Mouse (Mus musculus): ENCODE data around the gene 0610030E20Rik. TPM values are rescaled to one million over a fixed set of nuclear protein-coding genes. Genes with fewer than 3 reads are reported as not detected.

Gene 0610030E20Rik
- polyA plus RNA-seq, 1 experiment from 2014 or later, result 19.9 TPM

- Histone ChIP-seq H3K4me2 (no peak overlapping the region), H3K9ac (no peak overlapping the region), H3K36me3 (peaks cover 93% of the 10 kb centered on the region), H3K4me1 (replicated peaks) (0 out of 2 replicates have a peak, but pooled peaks cover 3% of the 10 kb centered on the region), H3K27ac (ENCODE audit: poor library complexity, severe bottlenecking) (no peak overlapping the region), H3K9me3 (replicated peaks) (no peaks in the 10 kb centered on the region), H3K4me3 (no peak overlapping the region), H3K27me3 (replicated peaks) (no peaks in the 10 kb centered on the region)
- 84% methylated on average over 6 of the region's 6 CpGs for WGBS
- ATAC-seq (ENCODE audit: insufficient number of reproducible peaks, low FRiP score), result no peak; the same call in 1 of the 2 replicates
Measured at GRCm38 (mm10) chr6:72323786-72324508, 23.2 kb upstream of the 0610030E20Rik start.

DNA sequence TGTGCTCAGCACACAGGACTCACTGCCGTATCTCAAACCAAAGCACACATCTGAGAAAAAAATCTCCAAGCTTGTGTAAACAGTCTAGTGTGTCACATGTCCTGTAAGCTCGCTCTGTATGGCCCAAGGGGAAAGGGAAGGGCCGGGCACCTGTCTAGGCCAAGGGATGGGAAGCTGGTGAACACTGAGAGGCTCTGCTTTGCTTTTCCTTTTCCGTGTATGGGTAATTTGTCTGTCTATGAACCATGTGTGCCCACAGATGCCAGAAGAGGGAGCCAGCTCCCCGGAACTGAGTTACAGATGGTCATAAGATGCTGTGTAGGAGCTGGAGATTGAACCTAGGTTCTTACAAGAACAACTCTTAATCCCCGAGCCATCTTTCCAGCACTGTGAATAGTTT, 20.8 kb upstream of the 0610030E20Rik start:
- no peak for ATAC-seq (ENCODE audit: insufficient number of reproducible peaks, low FRiP score)
- WGBS, result 75% methylated on average over 6 of the region's 6 CpGs

DNA sequence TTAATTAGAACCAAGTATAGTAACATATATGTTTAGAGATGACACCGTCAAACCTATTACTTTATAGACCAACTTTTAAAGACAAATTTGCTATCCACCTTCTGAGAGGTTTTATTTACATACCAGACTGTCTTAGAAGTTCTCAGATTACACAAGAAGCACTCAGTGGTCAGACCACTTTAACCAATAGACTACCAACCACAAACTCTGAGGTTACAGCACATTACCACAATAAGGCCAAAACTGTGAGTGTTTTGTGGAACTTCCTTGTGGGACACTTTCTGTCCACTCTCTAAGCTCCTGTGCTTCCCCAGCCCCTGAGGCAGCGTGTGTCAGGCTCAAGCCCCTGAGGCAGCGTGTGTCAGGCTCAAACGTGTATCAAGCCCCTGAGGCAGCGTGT, 18.1 kb upstream of the 0610030E20Rik start:
- no peak overlapping the region for H3K9ac ChIP-seq
- peaks cover 11% of the 10 kb centered on the region for H3K4me1 ChIP-seq (replicated peaks)
- ATAC-seq (ENCODE audit: insufficient number of reproducible peaks, low FRiP score), result no peak
- no peak overlapping the region for H3K4me2 ChIP-seq
- H3K27ac ChIP-seq (ENCODE audit: poor library complexity, severe bottlenecking), result no peak overlapping the region
- H3K9me3 ChIP-seq (replicated peaks), result no peaks in the 10 kb centered on the region
- no peak overlapping the region for H3K4me3 ChIP-seq
- WGBS, result 92% methylated on average over 5 of the region's 5 CpGs
- H3K27me3 ChIP-seq (replicated peaks), result no peaks in the 10 kb centered on the region
- peaks cover 84% of the 10 kb centered on the region for H3K36me3 ChIP-seq

More for the DNA sequence above, 20.8 kb upstream of the 0610030E20Rik start:
- H3K27me3 ChIP-seq (replicated peaks), result no peaks in the 10 kb centered on the region
- no peaks in the 10 kb centered on the region for H3K4me1 ChIP-seq (replicated peaks)
- H3K4me3 ChIP-seq, result no peak overlapping the region
- H3K9me3 ChIP-seq (replicated peaks), result no peaks in the 10 kb centered on the region
- H3K4me2 ChIP-seq, result no peak overlapping the region
- H3K27ac ChIP-seq (ENCODE audit: poor library complexity, severe bottlenecking), result no peak overlapping the region
- no peak overlapping the region for H3K9ac ChIP-seq
- H3K36me3 ChIP-seq, result peaks cover 89% of the 10 kb centered on the region

DNA sequence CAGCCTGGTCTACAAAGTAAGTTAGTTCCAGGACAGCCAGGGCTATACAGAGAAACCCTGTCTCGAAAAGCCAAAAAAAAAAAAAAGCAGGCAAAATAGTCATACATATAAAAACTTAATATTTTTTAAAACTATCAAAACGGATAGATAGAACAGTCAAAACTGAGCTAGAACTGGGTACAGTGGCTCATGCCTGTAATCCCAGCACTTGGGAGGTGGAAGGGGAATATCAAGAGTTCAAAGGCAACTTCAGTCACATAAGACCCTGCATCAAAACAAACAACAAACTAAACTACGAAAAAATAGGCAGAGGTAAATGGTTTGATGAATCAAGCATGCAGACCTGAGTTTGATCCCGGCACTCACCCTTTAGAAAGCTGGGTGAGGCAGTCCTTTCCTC, 17.0 kb upstream of the 0610030E20Rik start:
- ATAC-seq (ENCODE audit: insufficient number of reproducible peaks, low FRiP score), result no peak
- no peak overlapping the region for H3K27ac ChIP-seq (ENCODE audit: poor library complexity, severe bottlenecking)
- H3K36me3 ChIP-seq, result peaks cover 83% of the 10 kb centered on the region

DNA sequence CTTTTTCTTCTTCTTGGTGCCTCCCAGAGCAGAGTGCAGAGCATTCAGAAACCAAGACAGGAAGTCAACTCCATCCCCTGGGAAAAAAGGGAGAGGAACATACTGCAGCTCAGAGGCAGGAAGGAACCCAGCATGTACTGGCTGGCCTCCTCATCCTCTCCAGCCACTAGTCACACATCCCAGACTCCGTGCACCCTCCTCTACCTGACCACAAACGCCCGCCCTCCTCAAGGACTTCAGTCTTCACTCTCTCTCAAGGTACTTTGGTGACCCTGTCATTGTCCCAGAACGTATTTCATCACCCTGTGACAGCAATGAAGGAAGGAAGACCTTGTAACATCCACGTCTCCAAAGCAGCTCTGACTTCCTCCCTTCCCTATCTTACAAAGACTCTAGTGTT, 14.0 kb upstream of the 0610030E20Rik start:
- H3K4me2 ChIP-seq, result no peak overlapping the region
- no peaks in the 10 kb centered on the region for H3K9me3 ChIP-seq (replicated peaks)
- peaks cover 86% of the 10 kb centered on the region for H3K36me3 ChIP-seq
- no peak overlapping the region for H3K4me3 ChIP-seq
- H3K27me3 ChIP-seq (replicated peaks), result no peaks in the 10 kb centered on the region
- H3K4me1 ChIP-seq (replicated peaks), result peaks cover 11% of the 10 kb centered on the region
- peak overlapping the region; percentile 55; the same call in 1 of the 2 replicates for H3K27ac ChIP-seq (ENCODE audit: poor library complexity, severe bottlenecking)
- ATAC-seq (ENCODE audit: insufficient number of reproducible peaks, low FRiP score), result 0 out of 2 replicates have a peak, but pooled peaks have one; percentile 36
- H3K9ac ChIP-seq, result no peak overlapping the region
- WGBS, result 52% methylated on average over 5 of the region's 5 CpGs

More for the DNA sequence above, 17.0 kb upstream of the 0610030E20Rik start:
- no peaks in the 10 kb centered on the region for H3K27me3 ChIP-seq (replicated peaks)
- WGBS, result 92% methylated on average over 4 of the region's 4 CpGs
- no peaks in the 10 kb centered on the region for H3K9me3 ChIP-seq (replicated peaks)
- H3K4me1 ChIP-seq (replicated peaks), result peaks cover 11% of the 10 kb centered on the region
- H3K9ac ChIP-seq, result no peak overlapping the region
- H3K4me2 ChIP-seq, result no peak overlapping the region
- no peak overlapping the region for H3K4me3 ChIP-seq

DNA sequence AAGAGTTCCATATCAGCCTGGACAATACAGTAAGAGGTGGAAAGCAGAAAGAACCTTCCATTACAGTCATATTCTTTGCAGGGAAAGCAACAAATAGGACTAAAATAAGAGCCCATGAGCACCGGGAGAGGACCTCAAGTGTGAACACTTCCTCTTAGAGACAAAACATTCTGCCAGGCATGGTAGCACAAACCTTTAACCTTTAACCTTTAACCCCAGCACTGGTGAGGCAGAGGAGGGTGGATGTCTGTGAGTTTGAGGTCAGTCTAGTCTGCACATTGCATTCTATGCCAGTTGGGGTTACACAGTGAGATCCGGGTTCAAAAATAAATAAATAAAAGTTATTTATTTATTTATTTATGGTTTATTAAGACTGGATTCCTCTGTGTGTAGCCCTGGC, 6.6 kb upstream of the 0610030E20Rik start:
- peaks cover 62% of the 10 kb centered on the region for H3K36me3 ChIP-seq
- peaks cover 9% of the 10 kb centered on the region for H3K4me1 ChIP-seq (replicated peaks)
- H3K9me3 ChIP-seq (replicated peaks), result no peaks in the 10 kb centered on the region
- ATAC-seq (ENCODE audit: insufficient number of reproducible peaks, low FRiP score), result no peak
- no peak overlapping the region for H3K9ac ChIP-seq
- no peak overlapping the region for H3K4me3 ChIP-seq
- no peak overlapping the region for H3K27ac ChIP-seq (ENCODE audit: poor library complexity, severe bottlenecking)
- no peak overlapping the region for H3K4me2 ChIP-seq
- H3K27me3 ChIP-seq (replicated peaks), result no peaks in the 10 kb centered on the region
- 76% methylated on average over 2 of the region's 2 CpGs for WGBS

DNA sequence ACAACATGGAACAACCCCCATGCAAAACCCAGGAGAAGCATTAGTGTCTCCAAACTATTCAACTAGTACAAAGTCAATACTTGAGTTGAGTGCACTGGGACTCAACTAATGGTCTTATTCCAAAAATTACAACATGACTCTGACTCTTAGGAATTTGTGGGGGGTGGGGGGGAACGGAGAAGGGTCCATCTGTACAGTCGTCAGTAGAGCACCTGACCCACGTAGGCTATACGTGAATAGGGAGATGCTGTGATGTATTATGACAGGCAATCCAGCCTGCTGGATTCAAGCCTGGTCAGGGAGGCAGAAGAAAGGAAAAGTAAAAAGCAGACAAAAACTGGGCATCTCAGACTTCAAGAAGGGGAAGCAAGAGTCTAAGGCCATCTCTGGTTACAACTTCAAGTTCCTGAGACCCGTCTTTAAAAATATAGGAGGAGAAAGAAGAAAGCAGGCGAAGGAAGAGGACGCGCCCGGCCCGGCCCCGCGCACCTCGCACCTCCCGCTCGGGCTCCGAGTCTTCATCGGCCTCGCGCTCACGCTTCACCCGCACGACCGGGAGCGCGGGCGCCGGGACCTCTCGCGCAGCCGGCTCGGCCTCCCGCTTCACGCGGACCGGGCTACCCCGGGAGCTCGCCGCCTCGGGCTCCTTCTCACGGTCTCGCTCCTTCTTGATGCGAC, 2.6 kb upstream of the 0610030E20Rik start:
- H3K9me3 ChIP-seq (replicated peaks), result no peaks in the 10 kb centered on the region

DNA sequence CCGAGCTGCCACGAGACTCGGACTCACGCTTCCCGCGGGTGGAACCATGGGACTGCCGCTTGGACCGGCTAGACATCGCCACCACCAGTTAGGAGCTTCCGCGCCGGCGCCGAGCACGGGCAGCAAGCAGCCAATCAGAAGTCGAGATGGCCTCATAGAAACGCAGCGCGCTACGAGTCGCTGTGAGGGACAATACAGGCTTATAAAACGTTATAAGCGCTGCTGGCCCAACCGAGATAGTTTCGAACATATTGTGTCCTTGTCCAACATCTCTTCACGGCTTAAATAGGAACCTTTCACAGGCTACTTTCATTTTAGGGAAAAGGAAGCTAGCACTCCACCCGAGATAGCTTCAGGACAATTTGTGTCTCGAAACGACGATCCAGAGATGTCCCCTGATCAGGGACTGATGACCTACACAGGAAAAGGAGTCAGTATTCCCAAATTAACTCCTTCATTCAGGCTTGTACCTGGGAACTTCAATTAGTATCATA, 2.0 kb upstream of the 0610030E20Rik start, which contains the start of gene Usp39:
Gene Usp39 (minus strand): TSS at position 111 of the 494 bp plus-strand sequence.
- Histone ChIP-seq H3K27ac (ENCODE audit: poor library complexity, severe bottlenecking) (peak within 1 kb of the TSS; percentile 73), H3K36me3 (peaks cover 35% of the 10 kb centered on the region), H3K4me1 (replicated peaks) (peaks cover 22% of the 10 kb centered on the region), H3K9ac (peak within 1 kb of the TSS; percentile 93), H3K4me2 (peak within 1 kb of the TSS; percentile 99), H3K9me3 (replicated peaks) (no peaks in the 10 kb centered on the region), H3K27me3 (replicated peaks) (no peaks in the 10 kb centered on the region), H3K4me3 (peak within 1 kb of the TSS; percentile 88)
- peak; percentile 87 for ATAC-seq (ENCODE audit: insufficient number of reproducible peaks, low FRiP score)
- under 1% methylated on average over 30 of the region's 30 CpGs for WGBS

More for the DNA sequence above, 2.6 kb upstream of the 0610030E20Rik start:
- Histone ChIP-seq H3K27me3 (replicated peaks) (no peaks in the 10 kb centered on the region), H3K36me3 (peaks cover 34% of the 10 kb centered on the region), H3K9ac (peak overlapping the region; percentile 93), H3K4me3 (peak overlapping the region; percentile 88), H3K4me2 (peak overlapping the region; percentile 99), H3K4me1 (replicated peaks) (peaks cover 22% of the 10 kb centered on the region), H3K27ac (ENCODE audit: poor library complexity, severe bottlenecking) (peak overlapping the region; percentile 73)
- under 1% methylated on average over 42 of the region's 42 CpGs for WGBS
- ATAC-seq (ENCODE audit: insufficient number of reproducible peaks, low FRiP score), result peak; percentile 41

GRCm38 (mm10) chr6:72345633-72346032, 1.5 kb upstream of the 0610030E20Rik start:
- no peak overlapping the region; the same call in 1 of the 2 replicates for H3K9ac ChIP-seq
- no peaks in the 10 kb centered on the region for H3K27me3 ChIP-seq (replicated peaks)
- ATAC-seq (ENCODE audit: insufficient number of reproducible peaks, low FRiP score), result no peak
- H3K36me3 ChIP-seq, result peaks cover 38% of the 10 kb centered on the region
- peak overlapping the region; percentile 88; the same call in 1 of the 2 replicates for H3K4me3 ChIP-seq
- H3K27ac ChIP-seq (ENCODE audit: poor library complexity, severe bottlenecking), result no peak overlapping the region
- 42% methylated on average over 6 of the region's 6 CpGs for WGBS
- H3K4me2 ChIP-seq, result no peak overlapping the region
- no peaks in the 10 kb centered on the region for H3K9me3 ChIP-seq (replicated peaks)
- H3K4me1 ChIP-seq (replicated peaks), result peaks cover 23% of the 10 kb centered on the region

- Histone ChIP-seq H3K4me2 (no peak overlapping the region), H3K27me3 (replicated peaks) (no peaks in the 10 kb centered on the region), H3K9me3 (replicated peaks) (no peaks in the 10 kb centered on the region), H3K4me3 (no peak overlapping the region), H3K36me3 (peaks cover 39% of the 10 kb centered on the region), H3K4me1 (replicated peaks) (peaks cover 28% of the 10 kb centered on the region), H3K27ac (ENCODE audit: poor library complexity, severe bottlenecking) (no peak overlapping the region), H3K9ac (no peak overlapping the region)
- 83% methylated on average over 4 of the region's 4 CpGs for WGBS
- ATAC-seq (ENCODE audit: insufficient number of reproducible peaks, low FRiP score), result no peak
Measured at GRCm38 (mm10) chr6:72346261-72346660, 856 bp upstream of the 0610030E20Rik start.

DNA sequence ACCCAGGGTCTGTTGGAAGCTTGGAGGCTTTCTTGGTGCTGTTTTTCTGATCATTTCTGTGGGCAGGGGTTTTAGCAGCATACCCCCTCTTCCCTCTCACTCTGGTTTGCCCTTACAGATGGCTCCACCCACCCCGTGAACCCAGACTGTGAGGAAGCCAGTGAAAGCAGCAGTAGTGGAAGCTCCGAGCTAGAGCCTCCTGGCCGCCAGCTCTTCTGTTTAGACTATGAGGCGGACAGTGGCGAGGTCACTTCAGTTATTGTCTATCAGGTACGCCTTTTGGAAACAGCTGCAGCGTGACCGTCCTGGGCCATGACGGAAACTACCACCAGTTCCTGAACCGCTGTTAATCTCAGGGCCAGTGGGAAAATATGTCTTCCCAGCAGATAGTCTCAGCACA, 1.3 kb downstream of the 0610030E20Rik start:
- H3K36me3 ChIP-seq, result peaks cover 27% of the 10 kb centered on the region
- no peak overlapping the region for H3K27ac ChIP-seq (ENCODE audit: poor library complexity, severe bottlenecking)
- 81% methylated on average over 10 of the region's 10 CpGs for WGBS
- ATAC-seq (ENCODE audit: insufficient number of reproducible peaks, low FRiP score), result no peak
- H3K4me2 ChIP-seq, result peak overlapping the region; percentile 76
- H3K9ac ChIP-seq, result peak overlapping the region; percentile 90; the same call in 1 of the 2 replicates
- H3K27me3 ChIP-seq (replicated peaks), result no peaks in the 10 kb centered on the region
- peaks cover 44% of the 10 kb centered on the region for H3K4me1 ChIP-seq (replicated peaks)
- H3K9me3 ChIP-seq (replicated peaks), result no peaks in the 10 kb centered on the region
- peak overlapping the region; percentile 88 for H3K4me3 ChIP-seq
